Mouse (Mus musculus): ENCODE results near the gene Gm10197.

DNA sequence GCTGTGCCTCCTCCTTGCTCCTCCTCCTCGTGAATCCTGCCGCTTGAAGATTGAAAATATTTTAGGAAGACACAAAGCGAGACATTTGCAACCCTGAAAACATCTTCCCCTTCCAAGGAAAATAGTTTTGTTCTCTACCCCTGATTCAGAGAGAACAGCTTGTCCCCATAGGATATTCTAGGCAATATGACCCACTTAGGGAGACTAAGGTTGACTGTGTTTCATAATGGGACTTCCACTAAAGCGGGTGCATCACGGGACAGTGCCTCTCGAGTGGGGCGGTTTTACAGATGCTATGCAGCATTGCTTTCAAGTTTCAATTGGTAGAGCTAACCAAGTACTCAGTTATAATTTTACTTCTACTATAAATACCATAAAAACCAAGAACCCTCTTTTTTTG is 17.7 kb downstream of the Gm10197 start:
- TF ChIP-seq CTCF (conservative IDR thresholded peaks at IDR 0.05; ENCODE audit: insufficient read depth, insufficient read length, low read depth, low read length) (no peak), POLR2A (IDR thresholded peaks at IDR 0.05; ENCODE audit: low read depth, low read length) (no peak)
